Mouse (Mus musculus) midbrain, embryonic 10.5 days (tissue): ENCODE data around the gene Bicc1. TPM values are rescaled to one million over a fixed set of nuclear protein-coding genes. Genes with fewer than 3 reads are reported as not detected.

Source experiments
- DNase-seq: peaks from one replicate; pipeline ENCODE4 v3.0.0-alpha.2; 2017; ENCODE audit warnings: low spot score
- H3K27ac ChIP-seq: fragments of 300-500 bp; sonication (generic); replicated peaks from 2 replicates; pipeline ENCODE4 v1.5.1; 2016; ENCODE audit warnings: mild to moderate bottlenecking
- H3K27me3 ChIP-seq: fragments of 300-500 bp; sonication (generic); 2 replicates; pipeline ENCODE4 v1.6.1; 2016; ENCODE audit warnings: low read depth, mild to moderate bottlenecking; ENCODE audit not compliant: poor library complexity, severe bottlenecking
- H3K36me3 ChIP-seq: fragments of 300-500 bp; sonication (generic); 2 replicates; pipeline ENCODE4 v1.6.1; 2016; ENCODE audit warnings: mild to moderate bottlenecking, moderate library complexity
- H3K4me1 ChIP-seq: fragments of 300-500 bp; sonication (generic); 2 replicates; pipeline ENCODE4 v1.6.1; 2016
- H3K4me3 ChIP-seq: fragments of 300-500 bp; sonication (generic); 2 replicates; pipeline ENCODE4 v1.5.1; 2016; ENCODE audit warnings: mild to moderate bottlenecking, moderate library complexity
- H3K9me3 ChIP-seq: fragments of 300-500 bp; sonication (generic); replicated peaks from 2 replicates; pipeline ENCODE4 v1.6.1; 2016; ENCODE audit warnings: mild to moderate bottlenecking
- WGBS: fragments of 180-500 bp; shearing (Covaris S2); methylation state at CpG from one replicate; pipeline ENCODE4 v1.1.7; 2016; 5-methylcytosine and 5-hydroxymethylcytosine counted together
- polyA plus RNA-seq: library from polyadenylated mRNA; unstranded; fragments of >200 nt; fragmentation: Nextera tagmentation; extraction: Ambion mirVana; gene quantifications from 2 replicates; pipeline ENCODE4 v1.2.1, GENCODE M21; 2016

Gene Bicc1
- polyA plus RNA-seq, 1 experiment from 2014 or later: 4.1 TPM

DNA sequence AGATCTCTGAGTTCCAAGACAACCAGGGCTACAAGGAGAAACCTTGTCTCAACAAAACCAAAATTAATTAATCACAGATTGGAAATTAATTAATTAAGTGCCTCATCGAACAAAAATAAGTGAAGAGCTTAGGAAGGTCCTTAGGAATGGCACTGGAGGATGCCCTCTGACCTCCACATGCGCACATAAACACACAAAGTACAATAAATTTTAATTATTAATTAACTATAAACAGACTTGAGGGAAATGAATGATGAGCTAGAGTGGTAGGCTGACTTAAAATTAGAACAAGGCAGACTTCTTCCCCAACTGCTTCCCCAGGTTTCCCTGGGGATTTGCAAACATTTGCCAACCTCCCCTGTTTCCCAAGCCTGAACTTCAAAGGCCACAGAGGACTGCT, 21.6 kb upstream of the Bicc1 start:
- no peak for DNase-seq
- Histone ChIP-seq H3K36me3 (no peaks in the 10 kb centered on the region), H3K27ac (no peak overlapping the region), H3K9me3 (no peaks in the 10 kb centered on the region; the same call in 1 of the 2 replicates), H3K4me3 (no peak overlapping the region), H3K4me1 (no peaks in the 10 kb centered on the region), H3K27me3 (no peaks in the 10 kb centered on the region)
- 82% methylated on average over 2 of the region's 2 CpGs for WGBS

DNA sequence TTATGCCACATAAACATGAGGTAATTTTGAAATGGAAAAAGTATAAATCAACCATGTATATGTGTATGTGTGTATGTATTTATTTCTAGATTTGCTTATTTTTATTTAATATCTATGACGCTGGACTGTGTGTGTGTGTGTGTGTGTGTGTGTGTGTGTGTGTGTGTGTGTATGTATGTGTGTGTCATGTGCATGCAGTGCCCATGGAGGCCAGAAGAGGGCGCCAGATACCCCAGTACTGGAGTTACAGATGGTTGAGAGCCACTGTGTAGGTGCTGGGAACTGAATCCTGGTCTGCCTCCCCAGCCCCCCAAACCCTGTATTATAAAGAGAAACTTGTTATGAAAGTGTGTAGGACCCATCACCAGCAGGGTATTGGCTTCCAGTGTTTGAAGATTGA, 20.6 kb upstream of the Bicc1 start:
- Histone ChIP-seq H3K36me3 (no peaks in the 10 kb centered on the region), H3K4me1 (no peaks in the 10 kb centered on the region), H3K27me3 (no peaks in the 10 kb centered on the region), H3K9me3 (no peaks in the 10 kb centered on the region; the same call in 1 of the 2 replicates), H3K4me3 (no peak overlapping the region), H3K27ac (no peak overlapping the region)
- WGBS: 64% methylated on average over 2 of the region's 2 CpGs
- no peak for DNase-seq

DNA sequence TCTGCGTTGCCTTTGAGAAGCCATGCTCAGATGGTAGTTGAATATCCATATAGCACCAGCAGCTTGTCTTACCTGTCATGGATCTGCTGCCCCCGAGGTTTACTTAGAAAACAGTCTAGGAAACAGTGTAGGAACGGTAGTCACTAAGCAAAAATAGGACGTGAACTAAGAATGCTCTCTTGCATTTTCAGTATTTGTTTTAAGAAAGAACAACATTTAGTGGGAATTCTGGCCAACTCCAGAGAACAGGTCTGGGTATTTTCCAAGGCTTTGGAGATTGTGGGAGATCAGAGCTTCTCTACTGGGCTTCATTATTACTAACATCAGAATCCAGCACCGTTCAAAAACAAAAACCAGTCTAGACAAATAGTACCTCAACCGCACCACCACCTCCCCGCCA, 17.7 kb upstream of the Bicc1 start:
- H3K36me3 ChIP-seq: no peaks in the 10 kb centered on the region
- no peaks in the 10 kb centered on the region for H3K27me3 ChIP-seq
- no peak overlapping the region for H3K27ac ChIP-seq
- WGBS: 90% methylated on average over 7 of the region's 7 CpGs
- H3K4me3 ChIP-seq: no peak overlapping the region
- DNase-seq: no peak
- H3K4me1 ChIP-seq: no peaks in the 10 kb centered on the region
- no peaks in the 10 kb centered on the region; the same call in 1 of the 2 replicates for H3K9me3 ChIP-seq

DNA sequence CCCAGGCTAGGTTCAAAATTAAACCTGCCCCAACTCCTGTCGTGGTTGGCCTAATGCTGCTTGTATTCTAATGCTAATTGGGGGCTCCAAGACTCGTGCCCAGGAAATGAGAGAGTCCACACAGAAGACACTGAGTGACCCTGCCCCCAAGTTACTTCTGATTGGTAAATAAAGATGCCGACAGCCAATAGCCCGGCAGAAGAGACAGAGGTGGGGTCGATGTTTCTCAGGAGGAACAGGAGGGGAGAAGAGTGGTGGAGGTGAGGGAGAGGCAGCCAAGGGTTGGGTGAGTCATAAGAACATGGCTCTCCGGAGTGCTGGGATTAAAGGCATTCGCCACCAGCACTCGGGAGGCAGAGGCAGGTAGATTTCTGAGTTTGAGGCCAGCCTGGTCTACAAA, 16.8 kb upstream of the Bicc1 start:
- WGBS: 77% methylated on average over 8 of the region's 8 CpGs
- no peak overlapping the region for H3K4me3 ChIP-seq
- no peaks in the 10 kb centered on the region for H3K36me3 ChIP-seq
- H3K27me3 ChIP-seq: no peaks in the 10 kb centered on the region
- no peak for DNase-seq
- no peaks in the 10 kb centered on the region; the same call in 1 of the 2 replicates for H3K9me3 ChIP-seq
- no peak overlapping the region for H3K27ac ChIP-seq
- no peaks in the 10 kb centered on the region for H3K4me1 ChIP-seq

DNA sequence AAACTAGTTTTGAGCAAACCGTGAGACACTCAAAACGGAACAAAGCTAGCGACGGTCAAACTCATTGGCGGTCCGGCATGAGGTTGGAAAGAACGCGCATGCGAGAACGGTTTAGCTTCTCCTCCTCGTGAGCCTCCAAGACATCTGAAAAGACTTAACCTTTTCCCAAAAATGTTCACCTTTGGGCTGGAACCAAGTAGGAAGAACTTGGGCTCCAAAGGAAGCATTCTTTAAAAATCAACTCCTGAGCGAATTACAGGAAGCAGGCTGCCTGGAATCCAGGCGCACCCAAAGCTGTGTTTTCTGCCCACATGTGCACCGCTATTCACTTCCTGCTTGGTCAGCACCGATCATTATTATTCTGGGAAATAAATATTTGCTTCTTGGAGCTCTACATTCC, 15.8 kb upstream of the Bicc1 start:
- no peak overlapping the region for H3K27ac ChIP-seq
- H3K9me3 ChIP-seq: no peaks in the 10 kb centered on the region; the same call in 1 of the 2 replicates
- WGBS: 95% methylated on average over 15 of the region's 15 CpGs
- no peaks in the 10 kb centered on the region for H3K27me3 ChIP-seq
- no peaks in the 10 kb centered on the region for H3K36me3 ChIP-seq
- H3K4me1 ChIP-seq: no peaks in the 10 kb centered on the region
- no peak for DNase-seq
- H3K4me3 ChIP-seq: no peak overlapping the region

DNA sequence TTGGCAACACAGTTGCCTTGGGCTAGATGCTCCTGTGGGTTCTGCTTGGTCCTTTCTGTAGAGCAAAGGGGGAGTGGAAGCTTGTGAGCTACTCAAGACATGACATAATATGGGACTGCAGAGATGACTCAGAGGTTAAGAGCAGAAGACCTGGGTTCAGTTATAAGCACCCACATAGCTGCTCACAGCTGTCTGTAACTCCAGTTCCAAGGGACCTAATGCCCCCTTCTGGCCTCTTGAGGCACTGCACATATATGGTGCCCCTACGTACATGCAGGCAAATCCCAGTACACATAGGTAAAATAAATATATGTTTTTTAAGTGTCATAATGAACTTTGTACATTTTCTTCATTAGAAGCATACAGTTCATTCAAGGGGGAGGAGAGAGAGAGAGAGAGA, 11.9 kb upstream of the Bicc1 start:
- Histone ChIP-seq H3K27ac (no peak overlapping the region), H3K4me3 (no peak overlapping the region), H3K9me3 (no peaks in the 10 kb centered on the region), H3K27me3 (no peaks in the 10 kb centered on the region), H3K4me1 (no peaks in the 10 kb centered on the region), H3K36me3 (no peaks in the 10 kb centered on the region)
- DNase-seq: no peak
- WGBS: 93% methylated on average over 1 of the region's 1 CpGs

DNA sequence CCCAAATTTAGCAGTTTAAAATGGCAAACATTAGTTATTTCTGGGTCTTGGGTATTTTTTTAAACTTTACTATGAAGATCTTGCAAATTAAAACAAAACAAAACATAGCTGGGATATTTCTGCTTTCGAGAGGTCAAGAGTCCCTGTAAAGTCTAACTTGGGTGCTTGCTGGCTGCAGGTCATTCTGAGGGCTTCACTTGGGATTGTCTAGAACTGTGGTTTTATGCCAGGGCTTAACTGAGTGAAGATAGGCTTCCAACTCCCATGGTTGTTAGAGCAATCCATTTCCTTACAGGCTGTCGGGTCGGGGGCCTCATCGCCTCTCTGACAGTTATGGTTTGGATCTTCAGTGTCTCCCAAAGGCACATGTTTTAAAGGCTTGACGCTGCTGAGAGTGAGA, 11.3 kb upstream of the Bicc1 start:
- no peaks in the 10 kb centered on the region for H3K4me1 ChIP-seq
- WGBS: 93% methylated on average over 5 of the region's 5 CpGs
- no peaks in the 10 kb centered on the region for H3K36me3 ChIP-seq
- H3K27me3 ChIP-seq: no peaks in the 10 kb centered on the region
- no peak for DNase-seq
- H3K4me3 ChIP-seq: no peak overlapping the region
- H3K9me3 ChIP-seq: no peaks in the 10 kb centered on the region
- H3K27ac ChIP-seq: no peak overlapping the region

DNA sequence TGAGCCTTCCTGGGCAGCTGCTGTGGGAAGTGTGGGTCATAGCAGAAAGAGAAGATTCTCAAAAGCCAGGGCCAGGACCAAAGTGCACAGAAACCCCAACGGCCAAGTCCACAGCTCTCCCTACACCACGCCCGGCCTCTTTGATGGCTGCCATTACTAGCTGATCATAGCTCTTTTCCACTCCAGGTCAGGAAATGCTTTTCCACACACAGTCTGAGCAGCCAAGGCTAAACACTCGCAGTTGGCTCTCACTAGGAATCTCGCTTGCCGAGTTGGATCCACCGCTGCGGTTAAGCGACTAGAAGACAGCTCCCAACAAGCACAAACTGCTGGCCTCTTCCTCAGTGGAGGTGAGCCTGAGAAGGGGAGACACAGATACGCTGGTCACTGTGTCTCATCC, 10.3 kb upstream of the Bicc1 start:
- DNase-seq: no peak
- Histone ChIP-seq H3K9me3 (no peaks in the 10 kb centered on the region), H3K36me3 (no peaks in the 10 kb centered on the region), H3K27me3 (no peaks in the 10 kb centered on the region), H3K27ac (no peak overlapping the region), H3K4me1 (no peaks in the 10 kb centered on the region), H3K4me3 (no peak overlapping the region)
- WGBS: 89% methylated on average over 10 of the region's 10 CpGs

DNA sequence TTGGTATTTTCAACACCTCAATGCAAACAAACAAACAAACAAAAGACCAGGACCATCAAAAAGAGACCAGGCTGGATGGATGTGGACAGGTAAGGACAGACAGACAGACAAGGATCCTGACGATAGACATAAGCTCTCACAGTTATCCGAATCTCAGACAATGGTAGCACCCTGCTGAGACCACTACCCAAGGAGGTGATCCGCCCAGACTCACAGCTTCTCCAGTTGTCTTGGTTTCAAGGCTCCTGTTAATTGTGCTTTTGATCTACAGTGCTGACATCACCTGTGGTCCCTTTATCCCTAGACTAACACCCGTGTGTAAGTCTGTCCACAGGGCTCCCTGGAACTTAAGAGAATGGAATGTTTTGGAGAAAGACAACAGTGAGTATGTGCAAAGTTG, 9.7 kb upstream of the Bicc1 start:
- H3K9me3 ChIP-seq: no peaks in the 10 kb centered on the region
- H3K4me1 ChIP-seq: no peaks in the 10 kb centered on the region
- no peak overlapping the region for H3K4me3 ChIP-seq
- H3K27me3 ChIP-seq: no peaks in the 10 kb centered on the region
- no peak for DNase-seq
- 55% methylated on average over 4 of the region's 4 CpGs for WGBS
- no peaks in the 10 kb centered on the region for H3K36me3 ChIP-seq
- H3K27ac ChIP-seq: no peak overlapping the region

DNA sequence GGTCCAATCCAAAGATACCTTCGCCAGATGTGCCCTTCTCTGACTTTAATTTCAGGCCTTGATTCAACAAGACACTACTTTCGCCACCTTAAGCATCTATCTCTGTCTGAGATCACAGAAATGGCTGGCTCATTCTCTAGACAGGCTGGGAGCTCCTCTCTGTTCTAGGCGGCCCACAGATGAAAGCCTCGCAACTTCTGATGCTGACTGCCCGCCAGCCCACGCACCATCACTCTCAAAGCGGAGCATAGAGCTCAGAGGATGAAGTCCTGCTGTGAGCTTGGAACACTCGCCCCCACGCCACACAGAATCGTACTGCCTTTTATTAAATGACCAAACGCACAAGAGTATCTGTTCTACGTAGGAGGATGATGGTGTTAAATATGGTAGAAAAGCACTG, 949 bp upstream of the Bicc1 start:
- Histone ChIP-seq H3K36me3 (no peaks in the 10 kb centered on the region), H3K27ac (no peak overlapping the region), H3K4me1 (peaks cover 14% of the 10 kb centered on the region), H3K4me3 (no peak overlapping the region), H3K27me3 (peaks cover 49% of the 10 kb centered on the region), H3K9me3 (no peaks in the 10 kb centered on the region)
- WGBS: 81% methylated on average over 12 of the region's 12 CpGs
- no peak for DNase-seq

DNA sequence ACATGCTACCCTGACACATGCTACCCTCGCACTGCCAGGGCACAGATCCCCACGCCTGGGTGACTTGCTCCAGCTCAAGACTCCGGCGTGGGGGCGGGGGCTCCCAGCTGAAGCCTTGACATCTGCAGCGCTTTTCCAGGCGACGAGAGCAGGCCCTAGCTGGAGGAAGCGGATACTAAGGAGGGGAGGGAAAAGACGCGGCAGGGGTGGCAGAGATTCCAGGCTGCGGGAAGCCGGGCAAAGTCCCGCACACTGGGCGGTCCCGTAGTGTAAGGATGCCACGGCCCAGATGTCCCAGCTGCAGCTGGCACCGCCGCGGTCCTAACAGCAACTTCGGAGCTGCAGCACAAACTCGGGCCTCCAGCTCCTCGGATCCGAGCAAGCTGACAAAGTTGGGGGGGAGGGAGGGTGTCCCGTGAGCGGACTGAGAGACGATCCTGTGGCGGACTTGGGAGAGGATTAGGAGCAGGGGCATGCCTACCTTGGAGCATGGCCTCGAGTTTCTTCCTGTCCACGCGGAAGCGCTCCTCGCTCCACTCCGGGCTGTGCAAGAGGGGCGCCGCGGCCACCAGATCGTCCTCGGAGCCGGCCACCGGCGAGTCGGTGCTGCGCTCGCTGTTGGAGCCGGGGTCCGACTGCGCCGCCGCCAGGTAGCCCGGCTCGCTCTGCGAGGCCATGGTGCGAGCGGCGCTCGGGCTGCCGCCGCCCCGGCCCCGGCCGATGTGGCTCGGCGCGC, 392 bp downstream of the Bicc1 start:
- Histone ChIP-seq H3K4me3 (peak overlapping the region; percentile 77), H3K36me3 (no peaks in the 10 kb centered on the region), H3K27me3 (peaks cover 49% of the 10 kb centered on the region), H3K4me1 (peaks cover 14% of the 10 kb centered on the region), H3K9me3 (no peaks in the 10 kb centered on the region), H3K27ac (peak overlapping the region; percentile 84)
- WGBS: under 1% methylated on average over 65 of the region's 65 CpGs
- DNase-seq: peak; percentile 66

DNA sequence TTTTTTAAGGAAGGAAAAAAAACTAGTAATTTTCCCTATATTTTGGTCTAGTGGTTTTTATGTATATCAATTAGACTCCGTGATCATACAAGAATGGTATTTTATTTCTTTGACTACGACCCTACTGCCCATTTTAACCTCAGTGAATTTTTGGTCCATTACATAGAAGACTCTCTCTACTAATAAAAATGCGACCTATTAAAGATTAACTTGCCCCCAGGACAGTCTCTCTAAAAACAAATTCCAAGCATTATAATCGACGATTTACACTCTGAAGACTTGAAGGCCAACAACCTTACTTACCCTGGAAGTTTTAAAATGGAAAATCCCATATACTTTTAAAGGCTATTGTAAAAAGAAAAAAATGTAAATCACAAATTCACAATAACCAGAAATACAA, 2.9 kb downstream of the Bicc1 start:
- no peak for DNase-seq
- Histone ChIP-seq H3K36me3 (no peaks in the 10 kb centered on the region), H3K27ac (no peak overlapping the region), H3K27me3 (peaks cover 39% of the 10 kb centered on the region), H3K4me1 (peaks cover 14% of the 10 kb centered on the region), H3K9me3 (peaks cover 3% of the 10 kb centered on the region; the same call in 1 of the 2 replicates), H3K4me3 (no peak overlapping the region)
- 93% methylated on average over 5 of the region's 5 CpGs for WGBS

DNA sequence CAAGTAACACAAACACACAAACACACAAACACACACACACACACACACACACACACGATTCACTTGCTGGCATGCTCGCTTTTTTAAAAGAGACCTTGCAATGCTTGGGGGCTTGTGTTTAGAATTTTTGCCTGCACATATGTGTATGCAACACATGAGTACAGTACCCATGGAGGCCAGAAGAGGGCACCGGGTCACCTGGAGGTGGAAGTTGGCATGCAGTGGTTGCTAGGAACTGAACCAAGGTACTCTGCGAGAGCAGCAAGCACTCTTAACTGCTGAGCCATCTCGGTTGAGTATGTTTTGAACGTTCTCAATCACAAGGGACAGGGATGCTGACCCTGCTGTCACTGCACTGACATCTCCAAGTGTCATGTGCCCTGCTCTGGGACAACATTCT, 5.9 kb downstream of the Bicc1 start:
- peaks cover 17% of the 10 kb centered on the region for H3K27me3 ChIP-seq
- H3K27ac ChIP-seq: no peak overlapping the region
- H3K4me3 ChIP-seq: no peak overlapping the region
- 93% methylated on average over 6 of the region's 6 CpGs for WGBS
- H3K36me3 ChIP-seq: no peaks in the 10 kb centered on the region
- H3K9me3 ChIP-seq: peaks cover 3% of the 10 kb centered on the region; the same call in 1 of the 2 replicates
- no peak for DNase-seq
- peaks cover 3% of the 10 kb centered on the region for H3K4me1 ChIP-seq
